Mouse (Mus musculus) brown adipose tissue, adult 24 weeks (tissue): ENCODE data around the gene Lcn5. TPM values are rescaled to one million over a fixed set of nuclear protein-coding genes. Genes with fewer than 3 reads are reported as not detected.
"Not testable (repeated sequence)": the region's sequence is repeated elsewhere in the genome, so short reads cannot be mapped to it uniquely, and the experiment has no call there.

Experiments used
- H3K27ac ChIP-seq: fragments of 200-500 bp; replicated peaks from 2 replicates; pipeline ENCODE4 v1.5.1; 2012; ENCODE audit warnings: low read depth, mild to moderate bottlenecking, low read length
- H3K4me1 ChIP-seq: fragments of 200-500 bp; 2 replicates; pipeline ENCODE4 v1.6.1; 2012; ENCODE audit warnings: low read length, mixed read lengths; ENCODE audit not compliant: control insufficient read depth, insufficient read depth, insufficient read length
- H3K4me3 ChIP-seq: fragments of 200-500 bp; 2 replicates; pipeline ENCODE4 v1.5.1; 2012; ENCODE audit warnings: low read depth, mild to moderate bottlenecking, low read length, moderate library complexity; ENCODE audit not compliant: insufficient read depth
- polyA plus RNA-seq: library from polyadenylated mRNA; stranded (reverse); fragments of >200 nt; gene quantifications from 2 replicates; pipeline ENCODE4 v1.2.4, GENCODE M21; 2012; ENCODE audit not compliant: missing spikeins, insufficient read depth, insufficient read length

Lcn5 gene
- polyA plus RNA-seq, 1 experiment, result not detected

GRCm38 (mm10) chr2:25706643-25707481 lies 49.1 kb downstream of the Lcn5 start, which contains the start of gene Bmyc:
Gene Bmyc, plus strand, starts transcription at chr2:25706739.
- Histone ChIP-seq H3K4me1 (no peaks in the 10 kb centered on the region), H3K27ac (no peak within 1 kb of the TSS), H3K4me3 (peak within 1 kb of the TSS; percentile 77)

DNA sequence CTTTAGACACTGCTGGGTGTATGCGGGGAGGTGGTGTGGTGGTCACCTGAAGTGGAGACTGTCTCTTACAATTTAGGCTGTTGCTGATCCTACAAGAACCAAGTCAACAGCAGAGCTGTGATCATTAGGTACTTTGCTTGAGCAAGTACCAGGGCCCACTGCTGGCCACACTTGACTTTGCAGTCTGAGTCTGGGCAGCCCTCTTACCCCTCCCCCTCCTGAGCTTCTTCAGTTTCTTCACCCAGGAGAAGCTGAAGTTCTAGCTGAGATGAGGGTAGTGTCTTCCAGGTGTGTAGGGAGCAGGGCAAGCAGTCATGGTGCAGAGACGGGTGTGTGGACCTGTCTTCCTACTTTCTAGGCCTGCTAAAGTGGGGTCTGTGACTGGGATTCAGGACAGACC lies 50.4 kb downstream of the Lcn5 start:
- Histone ChIP-seq H3K4me3 (0 out of 2 replicates have a peak overlapping the region, but pooled peaks have one; percentile 39), H3K27ac (no peak overlapping the region), H3K4me1 (no peaks in the 10 kb centered on the region)

DNA sequence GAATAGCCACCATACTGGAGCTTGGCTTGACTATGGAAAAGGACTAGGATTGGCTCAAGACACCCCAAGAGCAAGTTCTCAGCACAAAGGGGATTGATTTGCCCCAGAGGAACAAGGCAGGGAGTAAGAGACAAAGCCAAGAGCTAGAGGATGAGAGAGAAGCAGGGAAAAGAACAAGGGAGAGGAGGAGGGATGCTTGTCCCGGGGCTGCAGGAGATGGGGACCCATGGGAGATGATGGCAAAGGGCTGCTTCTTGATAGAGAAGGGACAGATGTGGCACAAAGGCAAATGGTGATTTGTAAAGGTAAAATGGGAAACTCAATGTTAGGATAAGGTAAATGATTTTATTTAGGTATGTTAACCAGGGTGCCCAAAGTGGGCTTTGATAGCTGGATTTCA lies 51.3 kb downstream of the Lcn5 start:
- not testable (repeated sequence) for H3K27ac ChIP-seq, H3K4me3 ChIP-seq, H3K4me1 ChIP-seq

- H3K4me1 ChIP-seq, H3K4me3 ChIP-seq, H3K27ac ChIP-seq: not testable (repeated sequence)
Measured at GRCm38 (mm10) chr2:25709791-25710190, 52.0 kb downstream of the Lcn5 start.

Other genes with a start within 250 kb of the Lcn5 start
- not detected in 2 replicates for gene Fut7, start 234.7 kb upstream of the Lcn5 start, polyA plus RNA-seq
- gene Abca2, start 229.2 kb upstream of the Lcn5 start, polyA plus RNA-seq, result 30.0 and 52.4 TPM in 2 replicates
- gene Clic3, start 201.1 kb upstream of the Lcn5 start, polyA plus RNA-seq, result not detected in 2 replicates
- gene Paxx, start 196.9 kb upstream of the Lcn5 start, polyA plus RNA-seq, result 195 and 218 TPM in 2 replicates
- gene Ptgds, start 187.9 kb upstream of the Lcn5 start, polyA plus RNA-seq, result 15.2 and 46.8 TPM in 2 replicates
- not detected in 2 replicates for gene Lcn12, start 164.0 kb upstream of the Lcn5 start, polyA plus RNA-seq
- 41.1 and 47.3 TPM in 2 replicates for gene Fbxw5, start 157.2 kb upstream of the Lcn5 start, polyA plus RNA-seq
- 6.6 and 9.2 TPM in 2 replicates for gene C8g, start 156.2 kb upstream of the Lcn5 start, polyA plus RNA-seq
- 7.0 and 12.9 TPM in 2 replicates for gene Traf2, start 111.0 kb upstream of the Lcn5 start, polyA plus RNA-seq
- gene Edf1, start 100.1 kb upstream of the Lcn5 start, polyA plus RNA-seq, result 398 and 454 TPM in 2 replicates
- gene Mamdc4, start 83.1 kb upstream of the Lcn5 start, polyA plus RNA-seq, result 0.36 and 0.54 TPM in 2 replicates
- gene Phpt1, start 82.7 kb upstream of the Lcn5 start, polyA plus RNA-seq, result 70.7 and 86.8 TPM in 2 replicates
- 0.44 TPM in 1 of 2 replicates, not detected in the other for gene Ajm1, start 76.2 kb upstream of the Lcn5 start, polyA plus RNA-seq
- gene Rabl6, start 49.4 kb upstream of the Lcn5 start, polyA plus RNA-seq, result 29.2 and 42.8 TPM in 2 replicates
- not detected in 2 replicates for gene Ccdc183, start 40.3 kb upstream of the Lcn5 start, polyA plus RNA-seq
- gene Tmem141, start 35.9 kb upstream of the Lcn5 start, polyA plus RNA-seq, result 30.9 and 34.5 TPM in 2 replicates
- 6.3 and 7.8 TPM in 2 replicates for gene Fcna, start 29.9 kb upstream of the Lcn5 start, polyA plus RNA-seq
- gene Lcn8, start 4.8 kb upstream of the Lcn5 start, polyA plus RNA-seq, result not detected in 2 replicates
- gene Lcn6, start 18.8 kb downstream of the Lcn5 start, polyA plus RNA-seq, result not detected in 2 replicates
- not detected in 2 replicates for gene Lcn10, start 24.8 kb downstream of the Lcn5 start, polyA plus RNA-seq
- gene Obp2a, start 42.1 kb downstream of the Lcn5 start, polyA plus RNA-seq, result not detected in 2 replicates
- gene Bmyc, start 48.8 kb downstream of the Lcn5 start, polyA plus RNA-seq, result 20.2 and 26.5 TPM in 2 replicates
- gene Obp2b, start 79.1 kb downstream of the Lcn5 start, polyA plus RNA-seq, result not detected in 2 replicates
- not detected in 2 replicates for gene Lcn3, start 107.6 kb downstream of the Lcn5 start, polyA plus RNA-seq
- not detected in 2 replicates for gene Lcn11, start 119.1 kb downstream of the Lcn5 start, polyA plus RNA-seq
- not detected in 2 replicates for gene Gm13539, start 124.3 kb downstream of the Lcn5 start, polyA plus RNA-seq
- not detected in 2 replicates for gene Glt6d1, start 157.9 kb downstream of the Lcn5 start, polyA plus RNA-seq
- gene Lcn9, start 165.2 kb downstream of the Lcn5 start, polyA plus RNA-seq, result not detected in 2 replicates
- gene Sohlh1, start 189.3 kb downstream of the Lcn5 start, polyA plus RNA-seq, result not detected in 2 replicates
- gene Kcnt1, start 205.8 kb downstream of the Lcn5 start, polyA plus RNA-seq, result not detected in 2 replicates